Mouse (Mus musculus): Measurements from ENCODE around the gene Dcpp1. TPM values are rescaled to one million over a fixed set of nuclear protein-coding genes. Genes with fewer than 3 reads are reported as not detected.
"Not testable (repeated sequence)": the region's sequence is repeated elsewhere in the genome, so short reads cannot be mapped to it uniquely, and the experiment has no call there.

Gene Dcpp1
- polyA plus RNA-seq, 1 experiment from 2014 or later: not detected

DNA sequence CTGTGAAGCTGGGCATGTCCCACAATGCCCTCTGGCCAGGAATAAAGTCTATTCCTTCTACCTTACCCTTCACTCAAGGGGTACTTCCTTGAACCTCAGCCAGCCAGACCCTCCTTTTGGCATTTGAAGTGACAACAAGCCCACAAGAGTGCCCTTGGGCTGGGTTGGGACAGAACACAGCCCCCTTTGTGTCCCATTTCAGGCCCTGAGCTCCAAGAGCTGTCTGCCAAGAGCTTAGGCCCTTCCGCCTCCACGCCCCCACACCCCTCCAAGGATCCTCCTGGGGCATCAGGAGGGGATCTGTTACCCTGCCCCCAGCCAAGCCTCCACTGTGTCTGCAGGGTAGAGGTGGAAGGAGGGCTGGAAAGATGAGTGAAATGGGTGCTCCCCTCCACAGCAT, 3.5 kb upstream of the Dcpp1 start:
- Histone ChIP-seq H3K27ac (ENCODE audit: low read depth, low read length) (no peak overlapping the region), H3K4me3 (ENCODE audit: low read depth, low read length) (no peak overlapping the region), H3K9ac (replicated peaks; ENCODE audit: low read depth, low read length) (no peak overlapping the region), H3K9me3 (ENCODE audit: control insufficient read depth, low read length) (no peaks in the 10 kb centered on the region), H3K4me1 (ENCODE audit: control insufficient read depth, insufficient read depth, low read length) (no peaks in the 10 kb centered on the region), H3K4me2 (ENCODE audit: low read depth, low read length) (no peak overlapping the region), H3K36me3 (ENCODE audit: control insufficient read depth, insufficient read depth, low read length) (no peaks in the 10 kb centered on the region), H3K27me3 (ENCODE audit: control insufficient read depth, insufficient read depth, low read length) (no peaks in the 10 kb centered on the region)
- 77% methylated on average over 2 of the region's 2 CpGs for WGBS
- peak; percentile 71; the same call in 1 of the 2 replicates for ATAC-seq (ENCODE audit: low read depth)

DNA sequence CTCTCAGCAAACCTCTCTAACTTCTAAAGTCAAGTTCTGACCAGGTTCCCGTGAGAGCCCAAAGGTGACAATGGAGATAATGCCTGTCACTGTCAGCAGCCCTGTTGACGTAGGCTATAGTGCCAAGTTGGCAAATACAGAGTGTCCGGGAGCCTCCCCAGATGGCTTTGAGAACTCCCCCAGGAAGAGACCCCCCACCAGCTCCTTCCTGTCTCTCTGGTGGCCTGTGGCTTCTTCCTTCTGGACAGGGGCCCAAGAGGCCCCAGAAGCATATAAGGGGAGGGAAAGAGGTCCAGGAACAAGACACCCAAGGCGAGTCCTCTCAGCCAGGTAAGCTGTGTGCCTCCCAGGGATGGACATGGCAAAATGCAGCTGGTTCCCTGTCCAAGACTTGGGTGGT, 36.5 kb downstream of the Dcpp1 start, which contains the start of gene Dcpp3:
Dcpp3 (plus strand) TSS at position 301 of the 400 bp plus-strand sequence.
- not testable (repeated sequence) for H3K9ac ChIP-seq (replicated peaks; ENCODE audit: low read depth, low read length); H3K27me3 ChIP-seq (ENCODE audit: control insufficient read depth, insufficient read depth, low read length); H3K4me1 ChIP-seq (ENCODE audit: control insufficient read depth, insufficient read depth, low read length); H3K27ac ChIP-seq (ENCODE audit: low read depth, low read length); ATAC-seq (ENCODE audit: low read depth); H3K36me3 ChIP-seq (ENCODE audit: control insufficient read depth, insufficient read depth, low read length); H3K4me3 ChIP-seq (ENCODE audit: low read depth, low read length); H3K9me3 ChIP-seq (ENCODE audit: control insufficient read depth, low read length); H3K4me2 ChIP-seq (ENCODE audit: low read depth, low read length)
- WGBS: 74% methylated on average over 4 of the region's 4 CpGs

- Histone ChIP-seq H3K36me3 (ENCODE audit: control insufficient read depth, insufficient read depth, low read length) (no peaks in the 10 kb centered on the region), H3K9me3 (ENCODE audit: control insufficient read depth, low read length) (no peaks in the 10 kb centered on the region), H3K4me3 (ENCODE audit: low read depth, low read length) (peak overlapping the region; percentile 49), H3K27me3 (ENCODE audit: control insufficient read depth, insufficient read depth, low read length) (no peaks in the 10 kb centered on the region), H3K27ac (ENCODE audit: low read depth, low read length) (peak overlapping the region; percentile 85), H3K9ac (replicated peaks; ENCODE audit: low read depth, low read length) (peak overlapping the region; percentile 53), H3K4me1 (ENCODE audit: control insufficient read depth, insufficient read depth, low read length) (no peaks in the 10 kb centered on the region), H3K4me2 (ENCODE audit: low read depth, low read length) (peak overlapping the region; percentile 64)
- under 1% methylated on average over 29 of the region's 29 CpGs for WGBS
- peak; percentile 98 for ATAC-seq (ENCODE audit: low read depth)
Measured at GRCm38 (mm10) chr17:23924531-23925007, 43.9 kb downstream of the Dcpp1 start.

GRCm38 (mm10) chr17:23925090-23925493, 44.4 kb downstream of the Dcpp1 start:
- H3K4me1 ChIP-seq (ENCODE audit: control insufficient read depth, insufficient read depth, low read length): no peaks in the 10 kb centered on the region
- no peaks in the 10 kb centered on the region for H3K9me3 ChIP-seq (ENCODE audit: control insufficient read depth, low read length)
- peak overlapping the region; percentile 64 for H3K4me2 ChIP-seq (ENCODE audit: low read depth, low read length)
- peak; percentile 91 for ATAC-seq (ENCODE audit: low read depth)
- H3K36me3 ChIP-seq (ENCODE audit: control insufficient read depth, insufficient read depth, low read length): no peaks in the 10 kb centered on the region
- peak overlapping the region; percentile 85 for H3K27ac ChIP-seq (ENCODE audit: low read depth, low read length)
- WGBS: 1% methylated on average over 14 of the region's 14 CpGs
- peak overlapping the region; percentile 43 for H3K9ac ChIP-seq (replicated peaks; ENCODE audit: low read depth, low read length)
- H3K4me3 ChIP-seq (ENCODE audit: low read depth, low read length): peak overlapping the region; percentile 49
- no peaks in the 10 kb centered on the region for H3K27me3 ChIP-seq (ENCODE audit: control insufficient read depth, insufficient read depth, low read length)

GRCm38 (mm10) chr17:23931157-23931556, 50.5 kb downstream of the Dcpp1 start:
- Histone ChIP-seq H3K9me3 (ENCODE audit: control insufficient read depth, low read length) (no peaks in the 10 kb centered on the region), H3K27ac (ENCODE audit: low read depth, low read length) (no peak overlapping the region), H3K9ac (replicated peaks; ENCODE audit: low read depth, low read length) (no peak overlapping the region), H3K36me3 (ENCODE audit: control insufficient read depth, insufficient read depth, low read length) (no peaks in the 10 kb centered on the region), H3K4me2 (ENCODE audit: low read depth, low read length) (no peak overlapping the region), H3K27me3 (ENCODE audit: control insufficient read depth, insufficient read depth, low read length) (no peaks in the 10 kb centered on the region), H3K4me1 (ENCODE audit: control insufficient read depth, insufficient read depth, low read length) (no peaks in the 10 kb centered on the region), H3K4me3 (ENCODE audit: low read depth, low read length) (no peak overlapping the region)
- WGBS: 87% methylated on average over 5 of the region's 5 CpGs
- no peak for ATAC-seq (ENCODE audit: low read depth)

Other genes with a start within 250 kb of the Dcpp1 start
- gene Mmp25, start 235.6 kb upstream of the Dcpp1 start, polyA plus RNA-seq (2014; fragmentation: Nextera tagmentation; extraction: Ambion mirVana): 0.80 and 2.3 TPM in 2 replicates
- gene Bicdl2, start 220.4 kb upstream of the Dcpp1 start, polyA plus RNA-seq (2014; fragmentation: Nextera tagmentation; extraction: Ambion mirVana): 0.29 TPM in 1 of 2 replicates, not detected in the other
- gene Hcfc1r1, start 207.3 kb upstream of the Dcpp1 start, polyA plus RNA-seq (2014; fragmentation: Nextera tagmentation; extraction: Ambion mirVana): 132 and 147 TPM in 2 replicates
- 42.1 and 43.0 TPM in 2 replicates for gene Thoc6, start 207.0 kb upstream of the Dcpp1 start, polyA plus RNA-seq (2014; fragmentation: Nextera tagmentation; extraction: Ambion mirVana)
- 2.6 and 3.8 TPM in 2 replicates for gene Tnfrsf12a, start 203.4 kb upstream of the Dcpp1 start, polyA plus RNA-seq (2014; fragmentation: Nextera tagmentation; extraction: Ambion mirVana)
- gene Cldn6, start 201.6 kb upstream of the Dcpp1 start, polyA plus RNA-seq (2014; fragmentation: Nextera tagmentation; extraction: Ambion mirVana): not detected in 2 replicates
- gene Cldn9, start 196.8 kb upstream of the Dcpp1 start, polyA plus RNA-seq (2014; fragmentation: Nextera tagmentation; extraction: Ambion mirVana): 0.70 and 1.4 TPM in 2 replicates
- 0.21 and 0.52 TPM in 2 replicates for gene 1520401A03Rik, start 158.1 kb upstream of the Dcpp1 start, polyA plus RNA-seq (2014; fragmentation: Nextera tagmentation; extraction: Ambion mirVana)
- gene Pkmyt1, start 154.5 kb upstream of the Dcpp1 start, polyA plus RNA-seq (2014; fragmentation: Nextera tagmentation; extraction: Ambion mirVana): 13.0 and 14.3 TPM in 2 replicates
- 49.6 and 51.4 TPM in 2 replicates for gene Paqr4, start 140.0 kb upstream of the Dcpp1 start, polyA plus RNA-seq (2014; fragmentation: Nextera tagmentation; extraction: Ambion mirVana)
- gene Kremen2, start 135.0 kb upstream of the Dcpp1 start, polyA plus RNA-seq (2014; fragmentation: Nextera tagmentation; extraction: Ambion mirVana): 0.93 and 1.2 TPM in 2 replicates
- gene Flywch1, start 109.3 kb upstream of the Dcpp1 start, polyA plus RNA-seq (2014; fragmentation: Nextera tagmentation; extraction: Ambion mirVana): 192 and 216 TPM in 2 replicates
- 69.9 and 96.5 TPM in 2 replicates for gene Flywch2, start 94.8 kb upstream of the Dcpp1 start, polyA plus RNA-seq (2014; fragmentation: Nextera tagmentation; extraction: Ambion mirVana)
- gene Srrm2, start 90.3 kb upstream of the Dcpp1 start, polyA plus RNA-seq (2014; fragmentation: Nextera tagmentation; extraction: Ambion mirVana): 471 and 524 TPM in 2 replicates
- 1,182 and 1,322 TPM in 2 replicates for gene Elob, start 51.7 kb upstream of the Dcpp1 start, polyA plus RNA-seq (2014; fragmentation: Nextera tagmentation; extraction: Ambion mirVana)
- not detected in 2 replicates for gene Prss33, start 44.8 kb upstream of the Dcpp1 start, polyA plus RNA-seq (2014; fragmentation: Nextera tagmentation; extraction: Ambion mirVana)
- not detected in 2 replicates for gene Prss32, start 37.0 kb upstream of the Dcpp1 start, polyA plus RNA-seq (2014; fragmentation: Nextera tagmentation; extraction: Ambion mirVana)
- 0.68 and 0.96 TPM in 2 replicates for gene Prss41, start 36.7 kb upstream of the Dcpp1 start, polyA plus RNA-seq (2014; fragmentation: Nextera tagmentation; extraction: Ambion mirVana)
- not detected in 2 replicates for gene Prss21, start 12.8 kb upstream of the Dcpp1 start, polyA plus RNA-seq (2014; fragmentation: Nextera tagmentation; extraction: Ambion mirVana)
- not detected in 2 replicates for gene Dcpp2, start within 50 bp of the Dcpp1 start, polyA plus RNA-seq (2014; fragmentation: Nextera tagmentation; extraction: Ambion mirVana)
- gene Dcpp3, start 36.6 kb downstream of the Dcpp1 start, polyA plus RNA-seq (2014; fragmentation: Nextera tagmentation; extraction: Ambion mirVana): not detected in 2 replicates
- gene Sbp, start 60.8 kb downstream of the Dcpp1 start, polyA plus RNA-seq (2014; fragmentation: Nextera tagmentation; extraction: Ambion mirVana): not detected in 2 replicates
- gene Sbpl, start 74.4 kb downstream of the Dcpp1 start, polyA plus RNA-seq (2014; fragmentation: Nextera tagmentation; extraction: Ambion mirVana): not detected in 2 replicates
- gene Prss30, start 99.7 kb downstream of the Dcpp1 start, polyA plus RNA-seq (2014; fragmentation: Nextera tagmentation; extraction: Ambion mirVana): 0.31 TPM in 1 of 2 replicates, not detected in the other
- gene Prss22, start 117.2 kb downstream of the Dcpp1 start, polyA plus RNA-seq (2014; fragmentation: Nextera tagmentation; extraction: Ambion mirVana): not detected in 2 replicates
- 0.16 and 0.21 TPM in 2 replicates for gene Prss27, start 157.3 kb downstream of the Dcpp1 start, polyA plus RNA-seq (2014; fragmentation: Nextera tagmentation; extraction: Ambion mirVana)
- 70.3 and 79.2 TPM in 2 replicates for gene Kctd5, start 192.6 kb downstream of the Dcpp1 start, polyA plus RNA-seq (2014; fragmentation: Nextera tagmentation; extraction: Ambion mirVana)

Measured in neural tube, embryonic 14.5 days (tissue).